Comparison of ENCODE assay signal across 26 mouse cellular contexts in genomic region chr15:93131056-93131455, GRCm38 (mm10).
"Had no signal": no experiment of that assay in that cellular context is flagged by ENCODE, and none has a peak within 500 bp of the region (broad histone marks: within the 10 kb centered on the region; RNA-seq: fewer than 3 reads in every experiment).

No protein-coding gene starts in this region.

- H3K4me2 ChIP-seq: embryonic facial prominence, embryonic 12.5 days; embryonic facial prominence, embryonic 13.5 days; embryonic facial prominence, embryonic 15.5 days; forebrain, embryonic 12.5 days; forebrain, embryonic 13.5 days; forebrain, embryonic 15.5 days had no signal

- ATAC-seq: forebrain, embryonic 13.5 days; forebrain, embryonic 15.5 days; forebrain, embryonic 16.5 days; forebrain, postnatal 0 days had no signal

- H3K4me3 ChIP-seq: embryonic facial prominence, embryonic 10.5 days; embryonic facial prominence, embryonic 12.5 days; embryonic facial prominence, embryonic 13.5 days; embryonic facial prominence, embryonic 15.5 days; erythroblast, embryonic 14.5 days; forebrain, embryonic 10.5 days; forebrain, embryonic 12.5 days; forebrain, embryonic 13.5 days; forebrain, embryonic 15.5 days; gastrocnemius, adult 2 months; heart, adult 2 months; heart, embryonic 10.5 days had no signal

- H3K9ac ChIP-seq: embryonic facial prominence, embryonic 12.5 days; embryonic facial prominence, embryonic 13.5 days; embryonic facial prominence, embryonic 15.5 days; forebrain, embryonic 12.5 days; forebrain, embryonic 13.5 days; forebrain, embryonic 15.5 days; forebrain, postnatal 0 days had no signal

- H3K27me3 ChIP-seq: embryonic facial prominence, embryonic 12.5 days; embryonic facial prominence, embryonic 13.5 days; embryonic facial prominence, embryonic 15.5 days; forebrain, embryonic 12.5 days; forebrain, embryonic 13.5 days; forebrain, embryonic 15.5 days had no signal

- H3K36me3 ChIP-seq: embryonic facial prominence, embryonic 10.5 days; embryonic facial prominence, embryonic 12.5 days; embryonic facial prominence, embryonic 13.5 days; embryonic facial prominence, embryonic 15.5 days; forebrain, embryonic 10.5 days; forebrain, embryonic 12.5 days; forebrain, embryonic 15.5 days; heart, embryonic 10.5 days had no signal

- DNase-seq: cerebellum, adult 9-11 months; cerebellum, postnatal 10 days; cerebellum, postnatal 14 days; cerebellum, postnatal 25 days; cerebellum, postnatal 36 days; embryo, embryonic 11 days; forebrain, postnatal 0 days; gastrocnemius, adult 2 months; gastrocnemius, postnatal 10 days; gastrocnemius, postnatal 14 days; gastrocnemius, postnatal 25 days; gastrocnemius, postnatal 36 days; heart, adult 11 months; heart, adult 18-20 months; heart, adult 2 months had no signal

- H3K9me3 ChIP-seq: embryonic facial prominence, embryonic 10.5 days; embryonic facial prominence, embryonic 12.5 days; embryonic facial prominence, embryonic 13.5 days; embryonic facial prominence, embryonic 15.5 days; forebrain, embryonic 10.5 days; forebrain, embryonic 12.5 days; forebrain, embryonic 13.5 days; forebrain, embryonic 15.5 days; heart, embryonic 10.5 days had no signal

- H3K4me1 ChIP-seq: embryonic facial prominence, embryonic 10.5 days; embryonic facial prominence, embryonic 12.5 days; embryonic facial prominence, embryonic 15.5 days; forebrain, embryonic 10.5 days; forebrain, embryonic 12.5 days; heart, embryonic 10.5 days had no signal

- H3K27ac ChIP-seq: embryonic facial prominence, embryonic 10.5 days; embryonic facial prominence, embryonic 12.5 days; embryonic facial prominence, embryonic 13.5 days; embryonic facial prominence, embryonic 15.5 days; forebrain, embryonic 10.5 days; forebrain, embryonic 12.5 days; forebrain, embryonic 13.5 days; forebrain, embryonic 15.5 days; gastrocnemius, adult 2 months; heart, adult 2 months; heart, embryonic 10.5 days had no signal
